Mouse (Mus musculus) spleen, postnatal 14 days (tissue): Measurements from ENCODE around the gene Zfp592.

Experiments
- DNase-seq, 2 experiments: peaks; one replicate each; pipeline ENCODE4 v3.0.0; 2021 to 2022; ENCODE audit warnings: low spot score in 2 of 2

The Zfp592 gene

GRCm38 (mm10) chr7:81057901-81058711 is 64.6 kb downstream of the Zfp592 start:
- no peak for DNase-seq

GRCm38 (mm10) chr7:81058712-81059154 is 65.3 kb downstream of the Zfp592 start:
- DNase-seq = no peak

GRCm38 (mm10) chr7:81059388-81059787 is 65.9 kb downstream of the Zfp592 start:
- no peak for DNase-seq

- DNase-seq = peak in 1 of 2 experiments; percentile 40
Measured at GRCm38 (mm10) chr7:81060908-81061307, 67.4 kb downstream of the Zfp592 start.

GRCm38 (mm10) chr7:81061936-81062335 is 68.5 kb downstream of the Zfp592 start:
- no peak for DNase-seq

GRCm38 (mm10) chr7:81063332-81063731 is 69.9 kb downstream of the Zfp592 start:
- DNase-seq = no peak

GRCm38 (mm10) chr7:81066714-81067113 is 73.2 kb downstream of the Zfp592 start:
- DNase-seq = no peak

GRCm38 (mm10) chr7:81072463-81072862 is 79.0 kb downstream of the Zfp592 start:
- DNase-seq = no peak

GRCm38 (mm10) chr7:81073273-81073672 is 79.8 kb downstream of the Zfp592 start:
- DNase-seq = no peak

GRCm38 (mm10) chr7:81074546-81074945 is 81.1 kb downstream of the Zfp592 start:
- no peak for DNase-seq

GRCm38 (mm10) chr7:81075299-81075698 is 81.8 kb downstream of the Zfp592 start:
- DNase-seq = no peak

GRCm38 (mm10) chr7:81075732-81076131 is 82.3 kb downstream of the Zfp592 start:
- no peak for DNase-seq

GRCm38 (mm10) chr7:81077009-81077408 is 83.5 kb downstream of the Zfp592 start:
- DNase-seq = no peak

GRCm38 (mm10) chr7:81078740-81079139 is 85.3 kb downstream of the Zfp592 start:
- no peak for DNase-seq

- DNase-seq = no peak
Measured at GRCm38 (mm10) chr7:81093420-81093965, 100.0 kb downstream of the Zfp592 start.

GRCm38 (mm10) chr7:81094104-81094757 is 100.8 kb downstream of the Zfp592 start:
- DNase-seq = no peak
